Mouse (Mus musculus): ENCODE results near the gene Gabrb1. TPM values are rescaled to one million over a fixed set of nuclear protein-coding genes. Genes with fewer than 3 reads are reported as not detected.

Gabrb1 gene
- total and polyA plus RNA-seq, 3 experiments, result 0.03 TPM; not detected in 2

GRCm38 (mm10) chr5:72170067-72170466 lies 512.2 kb downstream of the Gabrb1 start:
- H3K9me3 ChIP-seq (replicated peaks; ENCODE audit: insufficient read depth, low read length), result no peaks in the 10 kb centered on the region
- H3K36me3 ChIP-seq (ENCODE audit: control insufficient read depth in 1 of 2, insufficient read depth in 2 of 2, low read length in 2 of 2), result peaks cover 0 to 22% of the 10 kb centered on the region in 2 experiments; a peak in 2 of 4 replicates
- TF ChIP-seq ZKSCAN1 (IDR thresholded peaks at IDR 0.05; ENCODE audit: low read depth, low read length), result no peak
- peak in 1 of 2 experiments; percentile 59; a peak in 1 of 4 replicates for TF ChIP-seq EP300 (IDR thresholded peaks at IDR 0.05; ENCODE audit: low read depth in 1 of 2, low read length in 2 of 2)
- H3K27ac ChIP-seq (ENCODE audit: control insufficient read depth, low read depth, low read length), result no peak overlapping the region
- no peaks in the 10 kb centered on the region for H3K27me3 ChIP-seq (ENCODE audit: control insufficient read depth in 1 of 2, insufficient read depth in 2 of 2, low read length in 2 of 2)
- peak overlapping the region; percentile 15 to 24 for H3K4me3 ChIP-seq (ENCODE audit: control insufficient read depth in 1 of 2, insufficient read depth in 1 of 2, low read depth in 2 of 2, low read length in 2 of 2)
- peaks cover 15% of the 10 kb centered on the region for H3K79me2 ChIP-seq (ENCODE audit: control insufficient read depth, insufficient read depth, low read length, poor library complexity)
- H3K9ac ChIP-seq (ENCODE audit: control insufficient read depth, low read depth, low read length, poor library complexity, severe bottlenecking), result peak overlapping the region; percentile 51
- H3K4me1 ChIP-seq (ENCODE audit: control insufficient read depth in 1 of 2, insufficient read depth in 2 of 2, low read length in 2 of 2), result peaks cover 7 to 13% of the 10 kb centered on the region in 2 experiments
- DNase-seq (ENCODE audit: low read depth, low spot score), result peak; percentile 75

- Histone ChIP-seq H3K9ac (ENCODE audit: control insufficient read depth, low read depth, low read length, poor library complexity, severe bottlenecking) (no peak overlapping the region), H3K27me3 (ENCODE audit: control insufficient read depth in 1 of 2, insufficient read depth in 2 of 2, low read length in 2 of 2) (no peaks in the 10 kb centered on the region), H3K4me1 (ENCODE audit: control insufficient read depth in 1 of 2, insufficient read depth in 2 of 2, low read length in 2 of 2) (no peaks in the 10 kb centered on the region; a peak in 1 of 4 replicates), H3K9me3 (replicated peaks; ENCODE audit: insufficient read depth, low read length) (no peaks in the 10 kb centered on the region), H3K4me3 (ENCODE audit: control insufficient read depth in 1 of 2, insufficient read depth in 1 of 2, low read depth in 2 of 2, low read length in 2 of 2) (no peak overlapping the region), H3K27ac (ENCODE audit: control insufficient read depth, low read depth, low read length) (no peak overlapping the region), H3K79me2 (ENCODE audit: control insufficient read depth, insufficient read depth, low read length, poor library complexity) (peaks cover 2% of the 10 kb centered on the region), H3K36me3 (ENCODE audit: control insufficient read depth in 1 of 2, insufficient read depth in 2 of 2, low read length in 2 of 2) (peaks cover 0 to 7% of the 10 kb centered on the region in 2 experiments; a peak in 2 of 4 replicates)
- DNase-seq (ENCODE audit: low read depth, low spot score), result peak; percentile 74
- no peak for TF ChIP-seq SIN3A (IDR thresholded peaks at IDR 0.05; ENCODE audit: low read length)
- no peak for TF ChIP-seq NELFE (IDR thresholded peaks at IDR 0.05; ENCODE audit: low read depth, low read length)
- TF ChIP-seq POLR2A (IDR thresholded peaks at IDR 0.05; ENCODE audit: control insufficient read depth in 1 of 2, insufficient read depth in 1 of 2, low read depth in 1 of 2, low read length in 2 of 2, poor library complexity in 1 of 2), result no peak
- peak; percentile 85 for TF ChIP-seq SMC3 (IDR thresholded peaks at IDR 0.05; ENCODE audit: low read depth, low read length)
- peak; percentile 80 for TF ChIP-seq ZC3H11A (IDR thresholded peaks at IDR 0.05; ENCODE audit: low read depth, low read length)
- TF ChIP-seq CTCF (IDR thresholded peaks at IDR 0.05 in 2 of 3, conservative IDR thresholded peaks at IDR 0.05 in 1 of 3; ENCODE audit: control insufficient read depth in 1 of 3, insufficient read depth in 1 of 3, low read depth in 2 of 3, low read length in 3 of 3, poor library complexity in 1 of 3, severe bottlenecking in 1 of 3), result peak; percentile 45 to 74 (median 55)
- TF ChIP-seq RCOR1 (IDR thresholded peaks at IDR 0.05; ENCODE audit: low read depth, low read length), result no peak
- peak; percentile 58; the same call in 1 of the 2 replicates for TF ChIP-seq ZNF384 (IDR thresholded peaks at IDR 0.05; ENCODE audit: low read depth, low read length)
- TF ChIP-seq RAD21 (IDR thresholded peaks at IDR 0.05; ENCODE audit: low read depth, low read length), result peak; percentile 83
- no peak for TF ChIP-seq BHLHE40 (IDR thresholded peaks at IDR 0.05; ENCODE audit: borderline replicate concordance, low read depth, low read length)
- peak; percentile 73 for TF ChIP-seq GATA1 (IDR thresholded peaks at IDR 0.05; ENCODE audit: low read depth, low read length)
- no peak for TF ChIP-seq UBTF (IDR thresholded peaks at IDR 0.05; ENCODE audit: borderline replicate concordance, insufficient read depth, low read depth, low read length)
- TF ChIP-seq MEF2A (IDR thresholded peaks at IDR 0.05; ENCODE audit: extremely low read depth, insufficient replicate concordance, low read depth, low read length, poor library complexity, severe bottlenecking), result no peak
- no peak for TF ChIP-seq MAX (IDR thresholded peaks at IDR 0.05; ENCODE audit: low read length)
- no peak for TF ChIP-seq POLR2AphosphoS5 (IDR thresholded peaks at IDR 0.05; ENCODE audit: borderline replicate concordance, low read depth, low read length)
These were observed 514.8 kb downstream of the Gabrb1 start for GRCm38 (mm10) chr5:72172675-72173074.

Data from MEL (cell line).